Mouse (Mus musculus) ES-CJ7 (cell line): ENCODE measurements around the gene Lpar5.
"Not testable (repeated sequence)": the region's sequence is repeated elsewhere in the genome, so short reads cannot be mapped to it uniquely, and the experiment has no call there.

Experiments
- DNase-seq: peaks from one replicate; pipeline ENCODE4 v3.0.0; 2011; ENCODE audit warnings: low read depth, low spot score

Gene Lpar5

GRCm38 (mm10) chr6:125067571-125067995 lies at the start of gene Lpar5:
Gene Lpar5 (plus strand): TSS chr6:125067920.
- peak; percentile 82 for DNase-seq

DNA sequence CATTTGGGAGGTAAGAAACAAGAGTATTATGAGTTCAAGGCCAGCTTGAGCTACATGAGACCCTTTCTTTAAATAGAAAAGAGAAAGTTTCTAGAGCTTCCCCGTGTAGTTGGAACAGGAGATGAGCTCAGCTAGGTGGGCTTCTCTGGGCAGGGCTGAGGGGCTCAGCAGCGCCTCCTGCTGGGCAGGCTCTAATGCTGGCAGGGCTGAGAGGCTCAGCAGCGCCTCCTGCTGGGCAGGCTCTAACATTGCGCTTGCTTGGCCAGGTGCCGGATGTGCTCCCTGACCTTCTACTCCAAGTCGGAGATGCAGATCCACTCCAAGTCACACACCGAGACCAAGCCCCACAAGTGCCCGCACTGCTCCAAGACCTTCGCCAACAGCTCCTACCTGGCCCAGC lies 37.2 kb upstream of the Lpar5 start:
- peak; percentile 89 for DNase-seq

DNA sequence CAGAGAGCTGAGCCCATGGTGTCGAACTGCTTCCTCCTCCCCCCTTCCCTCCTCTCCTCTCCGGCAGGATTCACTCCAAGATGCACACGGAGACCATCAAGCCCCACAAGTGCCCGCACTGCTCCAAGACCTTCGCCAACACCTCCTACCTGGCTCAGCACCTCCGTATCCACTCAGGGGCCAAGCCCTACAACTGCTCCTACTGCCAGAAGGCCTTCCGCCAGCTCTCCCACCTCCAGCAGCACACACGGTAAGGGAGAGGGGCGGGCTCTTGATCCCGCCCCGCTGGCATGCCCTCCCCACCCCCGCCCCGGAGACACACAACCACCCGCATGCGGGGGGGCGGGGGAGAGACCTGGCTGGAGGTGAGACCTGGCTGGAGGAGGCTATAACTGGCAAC lies 36.1 kb upstream of the Lpar5 start:
- no peak for DNase-seq

DNA sequence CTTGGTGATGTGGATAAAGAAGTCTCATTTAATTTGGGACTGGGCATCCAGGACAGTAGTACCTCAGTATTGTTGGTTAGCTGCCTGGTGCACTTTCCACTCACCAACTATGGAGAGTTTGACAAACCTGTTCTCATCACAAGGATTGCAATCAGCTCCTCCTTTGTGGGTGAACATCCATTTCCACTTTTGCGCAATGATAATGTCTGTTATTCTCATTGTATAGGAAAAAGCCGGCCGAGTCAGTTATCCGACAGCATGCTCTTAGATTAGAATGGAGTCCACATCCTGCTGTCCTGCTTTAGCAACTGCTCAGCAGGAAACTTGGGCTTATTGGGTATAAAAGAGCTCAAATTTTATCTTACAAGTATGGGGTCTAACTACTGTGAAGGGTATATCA lies 29.1 kb upstream of the Lpar5 start:
- DNase-seq, result no peak

- no peak for DNase-seq
Measured at GRCm38 (mm10) chr6:125039131-125039530, 28.6 kb upstream of the Lpar5 start.

DNA sequence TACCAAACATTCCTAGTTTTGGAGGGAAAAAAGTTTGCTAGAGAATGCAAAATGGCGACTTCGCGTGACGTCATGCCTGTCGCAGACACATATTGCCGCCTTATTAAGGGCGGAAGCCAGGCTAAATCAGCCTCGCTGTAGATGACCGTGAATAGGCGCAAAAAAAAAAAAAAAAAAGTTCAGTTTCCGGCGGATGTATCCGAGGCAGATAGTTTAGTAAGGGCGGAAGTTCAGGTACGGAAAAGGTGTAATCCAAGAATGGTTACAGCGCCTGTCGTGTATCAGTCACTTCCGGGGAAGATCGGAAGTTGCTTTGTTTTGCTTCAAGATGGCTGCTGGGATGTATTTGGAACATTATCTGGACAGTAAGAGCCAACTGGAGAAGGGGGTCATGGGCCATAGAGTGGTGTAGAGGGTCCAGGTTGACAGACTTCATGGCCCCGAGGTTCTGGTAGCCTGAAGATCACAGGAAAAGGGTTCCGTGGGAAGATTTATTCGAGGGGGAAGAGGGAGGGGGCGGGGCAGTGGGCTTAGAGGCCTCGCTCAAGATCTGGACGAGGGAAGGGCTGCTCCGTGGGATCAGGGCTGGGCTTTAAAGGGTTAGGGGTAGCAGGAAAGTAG lies 28.1 kb upstream of the Lpar5 start, which contains the start of gene Ing4:
Gene Ing4, plus strand, starts transcription at position 228 of the 621 bp plus-strand sequence.
- peak; percentile 100 for DNase-seq

DNA sequence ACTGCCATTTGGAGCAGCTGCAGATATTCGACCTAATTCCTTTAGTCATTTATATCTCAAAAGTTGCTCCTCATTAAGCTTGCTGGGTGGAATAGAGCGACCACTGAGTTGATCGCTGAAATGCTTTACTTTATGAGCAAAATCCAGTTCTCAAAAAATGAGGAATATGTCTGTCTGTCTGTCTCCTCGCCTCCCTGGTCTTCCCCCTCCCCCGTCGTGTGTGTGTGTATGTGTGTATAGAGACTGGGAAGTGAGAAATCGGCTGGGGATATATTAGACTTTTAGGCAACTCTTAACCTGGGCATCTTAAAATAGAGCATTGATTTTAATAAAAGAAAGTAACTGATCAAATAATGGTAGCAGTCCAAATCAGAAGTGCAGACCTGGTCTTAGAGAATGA lies 27.5 kb upstream of the Lpar5 start:
- DNase-seq, result no peak

- DNase-seq, result no peak
Measured at GRCm38 (mm10) chr6:125041047-125041446, 26.7 kb upstream of the Lpar5 start.

GRCm38 (mm10) chr6:125042081-125042480 lies 25.6 kb upstream of the Lpar5 start:
- DNase-seq, result no peak

DNA sequence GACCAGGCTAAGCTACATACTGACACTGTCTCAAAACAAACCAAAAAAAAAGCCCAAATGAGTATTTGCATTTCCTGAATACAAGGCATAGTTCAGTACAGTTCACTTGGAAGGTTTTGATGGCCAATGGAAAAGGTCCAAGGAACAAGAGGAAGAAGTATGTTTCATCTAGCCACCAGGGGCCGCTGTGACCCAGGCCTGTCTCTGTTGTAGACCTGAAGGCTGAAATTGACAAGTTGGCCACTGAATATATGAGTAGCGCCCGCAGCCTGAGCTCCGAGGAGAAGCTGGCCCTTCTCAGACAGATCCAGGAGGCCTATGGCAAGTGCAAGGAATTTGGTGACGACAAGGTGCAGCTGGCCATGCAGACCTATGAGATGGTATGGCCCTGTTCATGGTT lies 21.0 kb upstream of the Lpar5 start:
- DNase-seq, result peak; percentile 90

DNA sequence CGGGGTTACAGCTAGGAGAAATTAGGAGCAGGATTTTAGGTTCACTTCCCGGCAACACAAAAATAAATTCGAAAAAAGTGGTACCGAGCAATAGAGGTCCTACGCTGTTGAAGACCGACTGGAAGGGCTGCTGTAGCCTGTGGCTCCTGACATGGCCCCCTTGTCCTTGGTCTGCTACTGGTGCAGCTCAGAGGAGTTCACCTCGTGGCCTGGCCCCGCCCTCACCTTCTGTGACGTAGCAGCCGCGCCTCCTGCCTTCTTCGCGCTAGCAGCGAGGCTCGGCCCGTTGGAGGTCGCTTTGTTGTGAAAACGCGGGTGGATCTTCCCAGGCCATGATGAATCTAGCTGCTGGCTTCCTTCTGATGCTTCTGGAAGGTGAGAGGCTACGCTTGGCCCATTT lies 18.0 kb upstream of the Lpar5 start, which contains the start of gene Acrbp:
Gene Acrbp, plus strand, starts transcription at position 12 of the 400 bp plus-strand sequence.
- peak; percentile 83 for DNase-seq

DNA sequence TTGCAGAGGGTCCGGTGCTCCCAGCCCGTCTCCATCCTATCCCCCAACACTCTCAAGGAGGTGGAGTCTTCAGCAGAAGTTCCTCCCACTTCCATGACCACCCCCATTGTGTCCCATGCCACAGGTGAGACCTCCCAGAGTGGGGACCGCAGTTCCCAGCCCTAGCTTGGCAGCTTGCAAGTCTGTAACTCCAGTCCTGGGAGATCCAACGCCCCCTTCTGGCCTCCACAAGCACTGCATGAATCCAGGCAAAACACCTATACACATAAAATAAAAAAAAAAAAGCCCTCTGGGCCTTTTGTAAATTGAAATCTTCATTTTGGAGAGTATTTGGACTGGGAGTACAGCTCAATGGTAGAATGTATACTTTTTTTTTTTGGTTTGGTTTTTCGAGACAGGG lies 16.5 kb upstream of the Lpar5 start:
- peak; percentile 80 for DNase-seq

DNA sequence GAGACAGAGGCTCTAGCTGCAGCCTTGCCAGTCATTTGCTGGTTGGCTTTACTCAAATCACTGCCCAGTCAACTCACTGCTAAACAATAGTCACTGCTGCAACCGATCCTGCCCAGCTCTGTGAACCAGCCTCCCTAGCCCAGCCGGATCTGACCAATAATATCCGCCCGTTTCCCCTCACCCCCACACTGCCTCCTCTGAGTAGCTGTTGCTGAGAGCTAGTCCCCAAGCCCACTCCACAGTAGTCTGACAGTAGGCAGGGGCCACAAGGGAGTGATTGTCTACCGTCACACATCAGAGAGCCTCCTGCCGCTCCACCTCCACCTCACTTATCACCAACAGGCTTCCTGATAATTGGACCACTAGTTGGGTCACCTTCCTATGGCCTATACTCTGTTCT lies 6.2 kb upstream of the Lpar5 start:
- no peak for DNase-seq

DNA sequence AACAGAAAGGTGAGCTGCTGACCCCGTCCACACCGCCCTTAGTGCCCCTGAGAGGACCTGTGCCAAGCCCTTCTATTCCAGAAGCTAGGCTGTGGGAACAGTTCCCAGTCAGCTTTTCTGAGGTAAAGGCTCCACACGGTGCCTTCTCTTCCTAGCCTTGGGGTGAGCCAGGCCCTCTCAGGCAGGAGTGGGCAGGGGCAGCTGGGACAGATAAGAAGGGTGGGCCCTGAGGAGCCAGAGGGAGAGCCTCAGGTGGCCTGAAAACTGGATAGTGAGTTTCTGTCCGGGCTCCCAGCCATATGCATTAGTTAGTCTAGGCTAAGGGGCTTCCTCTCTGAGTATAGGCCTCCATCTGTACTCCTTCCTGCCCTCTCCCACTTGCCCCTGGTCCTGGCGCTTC lies 5.2 kb upstream of the Lpar5 start:
- no peak for DNase-seq

GRCm38 (mm10) chr6:125063906-125064305 lies 3.8 kb upstream of the Lpar5 start:
- peak; percentile 87 for DNase-seq

DNA sequence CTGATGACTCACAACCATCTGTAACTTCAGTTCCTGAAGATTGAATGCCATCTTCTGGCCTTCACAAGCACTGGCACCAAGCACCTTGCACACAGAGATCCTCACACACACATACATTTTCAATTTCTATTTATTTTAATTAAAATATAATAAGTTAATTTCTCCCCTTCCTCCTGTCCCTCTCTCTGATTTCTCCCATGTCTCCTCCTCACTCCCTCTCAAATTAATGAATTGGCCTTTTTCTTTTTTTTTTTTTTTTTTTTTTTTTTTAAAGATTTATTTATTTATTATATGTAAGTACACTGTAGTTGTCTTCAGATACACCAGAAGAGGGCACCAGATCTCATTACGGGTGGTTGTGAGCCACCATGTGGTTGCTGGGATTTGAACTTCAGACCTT lies 2.5 kb upstream of the Lpar5 start:
- DNase-seq, result not testable (repeated sequence)

DNA sequence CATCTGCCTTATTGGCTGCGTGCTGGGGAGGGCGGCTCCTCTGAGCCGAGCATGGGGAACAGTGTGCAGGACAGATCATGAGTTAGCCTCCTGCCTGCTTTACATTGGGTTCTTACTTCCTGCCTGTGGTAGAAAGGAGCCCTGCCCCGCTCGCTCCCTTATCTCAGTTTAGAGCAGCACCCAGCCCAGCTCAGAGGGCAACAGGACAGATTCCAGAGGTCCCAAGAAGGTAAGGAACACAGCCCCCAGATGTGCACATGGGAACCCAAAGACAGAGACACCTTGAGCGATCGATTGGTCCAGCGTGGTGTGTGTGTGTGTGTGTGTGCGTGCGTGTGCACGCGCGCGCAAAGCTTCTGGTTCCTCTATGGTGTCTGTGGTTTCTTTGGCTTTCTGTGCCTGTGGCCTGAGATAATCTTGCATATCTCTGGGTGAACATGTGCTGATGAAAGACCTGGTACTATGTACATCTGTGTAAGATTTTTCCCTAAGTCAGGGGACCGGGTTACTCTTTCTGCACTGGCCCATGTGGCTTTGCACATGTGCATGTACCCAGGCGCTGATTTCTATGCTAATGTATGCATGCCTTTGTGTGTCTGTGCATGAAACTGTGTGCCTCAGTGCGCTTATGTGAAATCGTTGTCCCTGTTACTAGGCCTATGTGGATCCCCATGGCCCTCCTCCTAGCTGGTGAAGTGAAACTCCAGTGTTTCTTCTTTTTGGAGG lies 3.6 kb downstream of the Lpar5 start:
- DNase-seq, result no peak

- peak; percentile 65 for DNase-seq
Measured at GRCm38 (mm10) chr6:125071896-125072279, 4.2 kb downstream of the Lpar5 start.

DNA sequence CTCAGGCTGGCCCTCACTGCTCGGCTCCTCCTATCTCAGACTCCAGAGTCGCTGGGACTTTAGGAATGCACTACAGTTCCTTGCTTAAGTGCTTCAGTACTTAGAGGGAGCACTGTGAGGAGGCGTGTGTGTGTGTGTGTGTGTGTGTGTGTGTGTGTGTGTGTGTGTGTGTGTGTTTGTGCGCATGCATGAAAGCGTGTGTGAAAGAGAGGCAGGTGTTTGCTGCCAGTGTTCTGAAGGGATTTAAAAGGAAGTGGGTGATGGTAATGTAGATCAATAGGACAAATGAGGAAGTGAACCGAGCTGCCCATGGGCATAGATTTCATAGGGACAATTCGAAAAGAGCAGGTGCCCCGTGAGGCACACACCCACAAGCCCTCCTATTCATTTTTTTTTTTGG lies 6.1 kb downstream of the Lpar5 start:
- DNase-seq, result no peak

DNA sequence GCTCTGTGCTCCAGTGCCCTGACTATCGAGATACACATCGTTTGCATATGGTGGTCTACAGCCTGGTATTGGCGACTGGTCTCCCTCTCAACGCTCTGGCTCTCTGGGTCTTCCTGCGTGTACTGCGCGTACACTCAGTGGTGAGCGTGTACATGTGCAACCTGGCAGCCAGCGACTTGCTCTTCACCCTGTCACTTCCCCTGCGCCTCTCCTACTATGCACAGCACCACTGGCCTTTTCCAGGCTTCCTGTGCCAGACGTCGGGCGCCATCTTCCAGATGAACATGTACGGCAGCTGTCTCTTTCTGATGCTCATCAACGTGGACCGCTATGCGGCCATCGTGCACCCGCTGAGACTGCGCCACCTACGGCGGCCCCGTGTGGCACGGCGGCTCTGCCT lies 13.7 kb downstream of the Lpar5 start:
- DNase-seq, result peak; percentile 67

GRCm38 (mm10) chr6:125081797-125082560 lies 14.3 kb downstream of the Lpar5 start:
- peak; percentile 99 for DNase-seq

DNA sequence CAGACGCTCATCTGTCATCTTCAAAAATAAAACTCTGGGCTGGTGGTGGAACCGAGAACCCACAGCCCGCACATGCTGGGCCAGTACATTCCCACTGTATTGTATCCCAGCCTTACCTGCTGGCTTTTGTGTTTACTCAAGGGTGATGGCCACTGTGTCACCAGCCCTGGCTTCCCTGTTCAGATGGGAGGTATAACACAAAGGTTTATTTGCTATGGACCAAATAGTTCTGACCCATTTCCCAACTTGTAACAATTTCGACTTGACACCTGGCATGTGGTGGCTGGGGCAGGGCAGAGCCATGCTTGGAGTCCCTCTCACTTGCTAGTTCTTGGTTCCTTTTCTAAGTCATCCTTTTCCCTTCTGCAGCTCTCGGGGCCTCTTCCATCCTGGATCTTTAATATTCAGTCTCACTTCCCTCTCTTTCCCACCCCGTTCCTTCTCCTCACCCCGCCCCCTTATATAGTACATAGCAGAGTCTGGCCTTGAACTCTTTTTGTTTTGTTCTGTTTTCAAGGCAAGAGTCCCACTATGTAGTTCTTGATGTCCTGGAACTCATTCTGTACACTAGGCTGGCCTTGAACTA lies 15.2 kb downstream of the Lpar5 start:
- DNase-seq, result no peak
